Mouse (Mus musculus) neural tube, embryonic 13.5 days (tissue): ENCODE data around the gene Celf2. TPM values are rescaled to one million over a fixed set of nuclear protein-coding genes. Genes with fewer than 3 reads are reported as not detected.

Source experiments
- ATAC-seq: fragments of 200-750 bp; cut with Nextera tagmentation; 2 replicates; pipeline ENCODE4 v1.8.0; 2017; ENCODE audit warnings: low read depth, mild to moderate bottlenecking, moderate TSS enrichment, moderate library complexity
- H3K27ac ChIP-seq: fragments of 300-500 bp; sonication (generic); replicated peaks from 2 replicates; pipeline ENCODE4 v1.5.1; 2015; ENCODE audit warnings: moderate library complexity, mild to moderate bottlenecking, inconsistent platforms
- H3K27me3 ChIP-seq: fragments of 300-500 bp; sonication (generic); 2 replicates; pipeline ENCODE4 v1.6.1; 2015; ENCODE audit warnings: mild to moderate bottlenecking, inconsistent platforms
- H3K36me3 ChIP-seq: fragments of 300-500 bp; sonication (generic); 2 replicates; pipeline ENCODE4 v1.6.1; 2015; ENCODE audit warnings: mild to moderate bottlenecking, inconsistent platforms
- H3K4me1 ChIP-seq: fragments of 300-500 bp; sonication (generic); replicated peaks from 2 replicates; pipeline ENCODE4 v1.6.1; 2015; ENCODE audit warnings: inconsistent platforms
- H3K4me2 ChIP-seq: fragments of 300-500 bp; sonication (generic); 2 replicates; pipeline ENCODE4 v1.6.1; 2015; ENCODE audit warnings: inconsistent platforms, mild to moderate bottlenecking, moderate library complexity
- H3K4me3 ChIP-seq: fragments of 300-500 bp; sonication (generic); 2 replicates; pipeline ENCODE4 v1.5.1; 2015; ENCODE audit warnings: mild to moderate bottlenecking, inconsistent platforms
- H3K9ac ChIP-seq: fragments of 300-500 bp; sonication (generic); 2 replicates; pipeline ENCODE4 v1.6.1; 2015; ENCODE audit warnings: moderate library complexity, mild to moderate bottlenecking, inconsistent platforms
- H3K9me3 ChIP-seq: fragments of 300-500 bp; sonication (generic); 2 replicates; pipeline ENCODE4 v1.6.1; 2016; ENCODE audit warnings: inconsistent platforms
- WGBS: fragments of 180-500 bp; shearing (Covaris S2); methylation state at CpG from one replicate; pipeline ENCODE4 v1.1.7; 2015; 5-methylcytosine and 5-hydroxymethylcytosine counted together
- polyA plus RNA-seq: library from polyadenylated mRNA; unstranded; fragments of >200 nt; fragmentation: Nextera tagmentation; extraction: Ambion mirVana; gene quantifications from 2 replicates; pipeline ENCODE4 v1.2.1, GENCODE M21; 2015

The Celf2 gene
- polyA plus RNA-seq, 1 experiment from 2014 or later: 111 TPM

GRCm38 (mm10) chr2:6786494-6787144 lies 722.7 kb downstream of the Celf2 start:
- H3K4me2 ChIP-seq: no peak overlapping the region
- H3K4me1 ChIP-seq: peaks cover 10% of the 10 kb centered on the region
- H3K9ac ChIP-seq: no peak overlapping the region
- 73% methylated on average over 3 of the region's 3 CpGs for WGBS
- no peaks in the 10 kb centered on the region for H3K36me3 ChIP-seq
- no peak for ATAC-seq
- H3K27ac ChIP-seq: no peak overlapping the region
- no peaks in the 10 kb centered on the region for H3K9me3 ChIP-seq
- no peak overlapping the region for H3K4me3 ChIP-seq
- H3K27me3 ChIP-seq: no peaks in the 10 kb centered on the region

GRCm38 (mm10) chr2:6770214-6770613 lies 739.1 kb downstream of the Celf2 start:
- H3K9ac ChIP-seq: no peak overlapping the region
- H3K4me1 ChIP-seq: no peaks in the 10 kb centered on the region
- H3K27ac ChIP-seq: no peak overlapping the region
- H3K4me3 ChIP-seq: no peak overlapping the region
- no peak for ATAC-seq
- H3K36me3 ChIP-seq: no peaks in the 10 kb centered on the region
- H3K4me2 ChIP-seq: no peak overlapping the region
- WGBS: 71% methylated on average over 2 of the region's 2 CpGs
- no peaks in the 10 kb centered on the region for H3K9me3 ChIP-seq
- no peaks in the 10 kb centered on the region for H3K27me3 ChIP-seq

- Histone ChIP-seq H3K4me2 (no peak overlapping the region), H3K4me3 (no peak overlapping the region), H3K27ac (no peak overlapping the region), H3K4me1 (no peaks in the 10 kb centered on the region; the same call in 1 of the 2 replicates), H3K36me3 (no peaks in the 10 kb centered on the region; the same call in 1 of the 2 replicates), H3K27me3 (no peaks in the 10 kb centered on the region), H3K9ac (no peak overlapping the region), H3K9me3 (no peaks in the 10 kb centered on the region)
- 57% methylated on average over 2 of the region's 2 CpGs for WGBS
- no peak for ATAC-seq
These were observed 747.0 kb downstream of the Celf2 start for GRCm38 (mm10) chr2:6762381-6762780.

GRCm38 (mm10) chr2:6743173-6743572 lies 766.2 kb downstream of the Celf2 start:
- H3K36me3 ChIP-seq: no peaks in the 10 kb centered on the region
- no peak overlapping the region for H3K4me3 ChIP-seq
- ATAC-seq: no peak
- no peaks in the 10 kb centered on the region for H3K4me1 ChIP-seq
- H3K27me3 ChIP-seq: no peaks in the 10 kb centered on the region
- H3K4me2 ChIP-seq: no peak overlapping the region
- no peak overlapping the region for H3K9ac ChIP-seq
- no peaks in the 10 kb centered on the region for H3K9me3 ChIP-seq
- no peak overlapping the region for H3K27ac ChIP-seq
- WGBS: 89% methylated on average over 2 of the region's 2 CpGs

GRCm38 (mm10) chr2:6739998-6740668 lies 769.2 kb downstream of the Celf2 start:
- no peak overlapping the region for H3K9ac ChIP-seq
- H3K36me3 ChIP-seq: no peaks in the 10 kb centered on the region
- no peak overlapping the region for H3K4me2 ChIP-seq
- no peak for ATAC-seq
- H3K4me3 ChIP-seq: no peak overlapping the region
- H3K4me1 ChIP-seq: 0 out of 2 replicates have a peak, but pooled peaks cover 4% of the 10 kb centered on the region
- H3K27ac ChIP-seq: no peak overlapping the region
- 88% methylated on average over 4 of the region's 4 CpGs for WGBS
- H3K27me3 ChIP-seq: no peaks in the 10 kb centered on the region
- no peaks in the 10 kb centered on the region for H3K9me3 ChIP-seq

- WGBS: 56% methylated on average over 2 of the region's 2 CpGs
- Histone ChIP-seq H3K27me3 (no peaks in the 10 kb centered on the region), H3K4me1 (peaks cover 40% of the 10 kb centered on the region), H3K27ac (no peak overlapping the region), H3K4me3 (no peak overlapping the region), H3K9me3 (no peaks in the 10 kb centered on the region), H3K36me3 (no peaks in the 10 kb centered on the region), H3K4me2 (no peak overlapping the region), H3K9ac (no peak overlapping the region)
- no peak for ATAC-seq
These were observed 777.3 kb downstream of the Celf2 start for GRCm38 (mm10) chr2:6732026-6732425.

GRCm38 (mm10) chr2:6730860-6731259 lies 778.5 kb downstream of the Celf2 start:
- H3K4me2 ChIP-seq: no peak overlapping the region
- peaks cover 36% of the 10 kb centered on the region for H3K4me1 ChIP-seq
- H3K27me3 ChIP-seq: no peaks in the 10 kb centered on the region
- ATAC-seq: no peak
- no peaks in the 10 kb centered on the region for H3K9me3 ChIP-seq
- H3K36me3 ChIP-seq: no peaks in the 10 kb centered on the region
- H3K27ac ChIP-seq: no peak overlapping the region
- no peak overlapping the region for H3K9ac ChIP-seq
- H3K4me3 ChIP-seq: no peak overlapping the region
- WGBS: 64% methylated on average over 3 of the region's 3 CpGs

GRCm38 (mm10) chr2:6729984-6730383 lies 779.4 kb downstream of the Celf2 start:
- Histone ChIP-seq H3K9ac (no peak overlapping the region), H3K27ac (peak overlapping the region; percentile 33)
- WGBS: 39% methylated on average over 9 of the region's 9 CpGs

GRCm38 (mm10) chr2:6728840-6729252 lies 780.5 kb downstream of the Celf2 start:
- peak overlapping the region; percentile 18; the same call in 1 of the 2 replicates for H3K27ac ChIP-seq
- peaks cover 37% of the 10 kb centered on the region for H3K4me1 ChIP-seq
- ATAC-seq: 0 out of 2 replicates have a peak, but pooled peaks have one; percentile 37
- H3K4me3 ChIP-seq: no peak overlapping the region
- no peak overlapping the region for H3K9ac ChIP-seq
- H3K27me3 ChIP-seq: no peaks in the 10 kb centered on the region
- WGBS: 69% methylated on average over 2 of the region's 2 CpGs
- H3K9me3 ChIP-seq: no peaks in the 10 kb centered on the region
- no peaks in the 10 kb centered on the region for H3K36me3 ChIP-seq
- H3K4me2 ChIP-seq: no peak overlapping the region

More at GRCm38 (mm10) chr2:6729984-6730383, 779.4 kb downstream of the Celf2 start:
- Histone ChIP-seq H3K4me1 (peaks cover 36% of the 10 kb centered on the region), H3K36me3 (no peaks in the 10 kb centered on the region), H3K4me3 (no peak overlapping the region), H3K9me3 (no peaks in the 10 kb centered on the region), H3K27me3 (no peaks in the 10 kb centered on the region), H3K4me2 (no peak overlapping the region)
- ATAC-seq: no peak

GRCm38 (mm10) chr2:6727366-6727765 lies 782.0 kb downstream of the Celf2 start:
- no peak overlapping the region for H3K4me2 ChIP-seq

GRCm38 (mm10) chr2:6726071-6726470 lies 783.3 kb downstream of the Celf2 start:
- Histone ChIP-seq H3K27ac (no peak overlapping the region), H3K4me1 (peaks cover 52% of the 10 kb centered on the region), H3K9ac (no peak overlapping the region), H3K4me3 (no peak overlapping the region), H3K4me2 (no peak overlapping the region), H3K36me3 (no peaks in the 10 kb centered on the region), H3K9me3 (no peaks in the 10 kb centered on the region), H3K27me3 (no peaks in the 10 kb centered on the region)
- ATAC-seq: no peak
- WGBS: 77% methylated on average over 8 of the region's 8 CpGs

More at GRCm38 (mm10) chr2:6727366-6727765, 782.0 kb downstream of the Celf2 start:
- no peaks in the 10 kb centered on the region for H3K9me3 ChIP-seq
- H3K4me3 ChIP-seq: no peak overlapping the region
- H3K9ac ChIP-seq: no peak overlapping the region
- no peaks in the 10 kb centered on the region for H3K27me3 ChIP-seq
- no peak overlapping the region for H3K27ac ChIP-seq
- no peaks in the 10 kb centered on the region for H3K36me3 ChIP-seq
- no peak for ATAC-seq
- WGBS: 82% methylated on average over 5 of the region's 5 CpGs
- peaks cover 46% of the 10 kb centered on the region for H3K4me1 ChIP-seq

GRCm38 (mm10) chr2:6723602-6724001 lies 785.8 kb downstream of the Celf2 start:
- ATAC-seq: no peak
- Histone ChIP-seq H3K4me3 (no peak overlapping the region), H3K27ac (no peak overlapping the region), H3K4me1 (peaks cover 49% of the 10 kb centered on the region), H3K27me3 (no peaks in the 10 kb centered on the region), H3K36me3 (no peaks in the 10 kb centered on the region), H3K9me3 (no peaks in the 10 kb centered on the region), H3K9ac (no peak overlapping the region), H3K4me2 (no peak overlapping the region)
- WGBS: 75% methylated on average over 2 of the region's 2 CpGs
